Mouse (Mus musculus) skeletal muscle tissue, adult 2 months (tissue): Measurements from ENCODE around the gene 3300002I08Rik.
A peak's percentile ranks its signal among the peaks of the same experiment; 100 is the strongest.
"Not testable (repeated sequence)": the region's sequence is repeated elsewhere in the genome, so short reads cannot be mapped to it uniquely, and the experiment has no call there.

Source experiments
- DNase-seq: peaks from one replicate; pipeline ENCODE4 v3.0.0-alpha.2; 2012; ENCODE audit warnings: low read depth, low spot score

3300002I08Rik gene

GRCm38 (mm10) chr2:150362113-150362877 is at the start of gene 3300002I08Rik:
Gene 3300002I08Rik, minus strand, starts transcription at chr2:150362765.
- DNase-seq, result peak; percentile 77

GRCm38 (mm10) chr2:150412146-150412545 is 49.6 kb upstream of the 3300002I08Rik start:
- not testable (repeated sequence) for DNase-seq

- DNase-seq, result no peak
These were observed 27.6 kb upstream of the 3300002I08Rik start for GRCm38 (mm10) chr2:150390198-150390597.

GRCm38 (mm10) chr2:150385553-150386106 is 23.1 kb upstream of the 3300002I08Rik start:
- DNase-seq, result not testable (repeated sequence)

GRCm38 (mm10) chr2:150362878-150363229 is 289 bp upstream of the 3300002I08Rik start:
- DNase-seq, result no peak

GRCm38 (mm10) chr2:150357136-150357535 is 5.4 kb downstream of the 3300002I08Rik start:
- DNase-seq, result not testable (repeated sequence)

- no peak for DNase-seq
These were observed 39.2 kb downstream of the 3300002I08Rik start, which contains the start of gene Gm10130 for GRCm38 (mm10) chr2:150323402-150323801. Gene Gm10130, plus strand, starts transcription at chr2:150323702.

- no peak for DNase-seq
These were observed 43.6 kb downstream of the 3300002I08Rik start for GRCm38 (mm10) chr2:150318973-150319372.

GRCm38 (mm10) chr2:150316140-150316539 is 46.4 kb downstream of the 3300002I08Rik start:
- DNase-seq, result no peak

GRCm38 (mm10) chr2:150310952-150311884 is 51.3 kb downstream of the 3300002I08Rik start:
- peak; percentile 81 for DNase-seq

GRCm38 (mm10) chr2:150307183-150307773 is 55.3 kb downstream of the 3300002I08Rik start:
- no peak for DNase-seq

GRCm38 (mm10) chr2:150299096-150299495 is 63.5 kb downstream of the 3300002I08Rik start:
- DNase-seq, result no peak

GRCm38 (mm10) chr2:150293669-150294068 is 68.9 kb downstream of the 3300002I08Rik start:
- no peak for DNase-seq
